Mouse (Mus musculus) limb, embryonic 12.5 days (tissue): ENCODE measurements around the gene Gm20388. TPM values are rescaled to one million over a fixed set of nuclear protein-coding genes. Genes with fewer than 3 reads are reported as not detected.

ENCODE experiments used
- ATAC-seq: fragments of 200-750 bp; cut with Nextera tagmentation; 2 replicates; pipeline ENCODE4 v1.8.0; 2017; ENCODE audit warnings: low read depth, moderate TSS enrichment; ENCODE audit not compliant: insufficient number of reproducible peaks, insufficient read depth, low FRiP score, low TSS enrichment
- H3K27ac ChIP-seq: fragments of 300-500 bp; sonication (generic); 2 replicates; pipeline ENCODE4 v1.5.1; 2016; ENCODE audit warnings: mild to moderate bottlenecking, moderate library complexity
- H3K27me3 ChIP-seq: fragments of 300-500 bp; sonication (generic); 2 replicates; pipeline ENCODE4 v1.6.1; 2016; ENCODE audit warnings: mild to moderate bottlenecking, moderate library complexity
- H3K36me3 ChIP-seq: fragments of 300-500 bp; sonication (generic); 2 replicates; pipeline ENCODE4 v1.6.1; 2016; ENCODE audit warnings: mild to moderate bottlenecking, moderate library complexity
- H3K4me1 ChIP-seq: fragments of 300-500 bp; sonication (generic); replicated peaks from 2 replicates; pipeline ENCODE4 v1.6.1; 2016
- H3K4me2 ChIP-seq: fragments of 300-500 bp; sonication (generic); 2 replicates; pipeline ENCODE4 v1.6.1; 2016; ENCODE audit warnings: mild to moderate bottlenecking, moderate library complexity
- H3K4me3 ChIP-seq: fragments of 300-500 bp; sonication (generic); replicated peaks from 2 replicates; pipeline ENCODE4 v1.5.1; 2016; ENCODE audit warnings: mild to moderate bottlenecking
- H3K9ac ChIP-seq: fragments of 300-500 bp; sonication (generic); replicated peaks from 2 replicates; pipeline ENCODE4 v1.6.1; 2016; ENCODE audit warnings: mild to moderate bottlenecking, moderate library complexity
- H3K9me3 ChIP-seq: fragments of 300-500 bp; sonication (generic); 2 replicates; pipeline ENCODE4 v1.6.1; 2016; ENCODE audit warnings: mild to moderate bottlenecking, moderate library complexity
- WGBS: fragments of 180-500 bp; shearing (Covaris S2); methylation state at CpG from one replicate; pipeline ENCODE4 v1.1.7; 2016; 5-methylcytosine and 5-hydroxymethylcytosine counted together
- polyA plus RNA-seq: library from polyadenylated mRNA; unstranded; fragments of >200 nt; fragmentation: Nextera tagmentation; extraction: Ambion mirVana; gene quantifications from 2 replicates; pipeline ENCODE4 v1.2.1, GENCODE M21; 2016

Gm20388 gene
- polyA plus RNA-seq, 1 experiment from 2014 or later = not detected

DNA sequence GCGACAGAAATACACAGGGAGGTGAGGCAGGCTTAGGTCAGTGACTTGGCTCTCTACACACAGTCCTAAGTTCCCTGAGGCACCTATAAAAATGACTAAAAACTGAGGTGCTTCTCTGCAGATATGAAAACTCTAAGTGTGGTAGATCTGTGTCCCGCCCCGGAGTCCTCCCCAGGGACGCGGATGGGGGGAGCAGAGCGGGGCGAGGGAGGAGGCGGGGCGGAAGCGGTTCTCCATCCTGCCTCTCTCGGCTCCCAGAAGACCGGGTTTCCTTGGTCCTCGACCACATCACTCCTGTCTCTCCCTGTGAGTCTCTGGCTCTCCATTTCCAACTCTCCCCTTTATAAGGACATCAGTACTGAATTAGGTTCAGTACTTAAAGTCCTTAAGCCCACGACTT, 2433.1 kb downstream of the Gm20388 start:
- Histone ChIP-seq H3K9me3 (no peaks in the 10 kb centered on the region), H3K27ac (no peak overlapping the region), H3K27me3 (peaks cover 63% of the 10 kb centered on the region), H3K36me3 (no peaks in the 10 kb centered on the region), H3K4me2 (peak overlapping the region; percentile 61), H3K4me3 (peak overlapping the region; percentile 28), H3K9ac (peak overlapping the region; percentile 35), H3K4me1 (peaks cover 21% of the 10 kb centered on the region)
- ATAC-seq = 0 out of 2 replicates have a peak, but pooled peaks have one; percentile 7
- WGBS = 0% methylated on average over 14 of the region's 14 CpGs

DNA sequence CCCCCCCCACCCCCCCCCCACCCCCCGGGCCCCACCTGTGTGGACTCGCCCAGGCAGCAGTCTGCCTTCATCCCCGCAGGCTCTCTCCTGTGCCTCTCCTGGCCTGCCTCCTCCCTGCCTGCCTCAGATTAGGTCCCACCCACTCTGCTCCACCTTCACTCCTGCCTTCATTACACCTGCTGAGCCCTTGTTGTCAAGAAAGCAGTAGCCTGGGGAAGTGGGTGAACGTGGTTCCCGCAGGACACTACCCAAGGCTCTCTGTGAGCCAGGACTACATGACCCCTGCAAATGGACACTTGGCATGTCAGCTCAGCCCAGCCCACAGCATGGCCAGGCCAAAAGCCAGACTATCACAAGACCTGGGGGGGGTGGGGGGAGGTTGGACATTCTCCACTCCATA, 2433.6 kb downstream of the Gm20388 start:
- H3K36me3 ChIP-seq = no peaks in the 10 kb centered on the region
- peaks cover 21% of the 10 kb centered on the region for H3K4me1 ChIP-seq
- H3K9ac ChIP-seq = peak overlapping the region; percentile 35; the same call in 1 of the 2 replicates
- 0% methylated on average over 2 of the region's 5 CpGs for WGBS
- H3K9me3 ChIP-seq = no peaks in the 10 kb centered on the region
- H3K27ac ChIP-seq = no peak overlapping the region
- peak; percentile 39; the same call in 1 of the 2 replicates for ATAC-seq
- peak overlapping the region; percentile 28 for H3K4me3 ChIP-seq
- H3K4me2 ChIP-seq = peak overlapping the region; percentile 61
- H3K27me3 ChIP-seq = peaks cover 59% of the 10 kb centered on the region

DNA sequence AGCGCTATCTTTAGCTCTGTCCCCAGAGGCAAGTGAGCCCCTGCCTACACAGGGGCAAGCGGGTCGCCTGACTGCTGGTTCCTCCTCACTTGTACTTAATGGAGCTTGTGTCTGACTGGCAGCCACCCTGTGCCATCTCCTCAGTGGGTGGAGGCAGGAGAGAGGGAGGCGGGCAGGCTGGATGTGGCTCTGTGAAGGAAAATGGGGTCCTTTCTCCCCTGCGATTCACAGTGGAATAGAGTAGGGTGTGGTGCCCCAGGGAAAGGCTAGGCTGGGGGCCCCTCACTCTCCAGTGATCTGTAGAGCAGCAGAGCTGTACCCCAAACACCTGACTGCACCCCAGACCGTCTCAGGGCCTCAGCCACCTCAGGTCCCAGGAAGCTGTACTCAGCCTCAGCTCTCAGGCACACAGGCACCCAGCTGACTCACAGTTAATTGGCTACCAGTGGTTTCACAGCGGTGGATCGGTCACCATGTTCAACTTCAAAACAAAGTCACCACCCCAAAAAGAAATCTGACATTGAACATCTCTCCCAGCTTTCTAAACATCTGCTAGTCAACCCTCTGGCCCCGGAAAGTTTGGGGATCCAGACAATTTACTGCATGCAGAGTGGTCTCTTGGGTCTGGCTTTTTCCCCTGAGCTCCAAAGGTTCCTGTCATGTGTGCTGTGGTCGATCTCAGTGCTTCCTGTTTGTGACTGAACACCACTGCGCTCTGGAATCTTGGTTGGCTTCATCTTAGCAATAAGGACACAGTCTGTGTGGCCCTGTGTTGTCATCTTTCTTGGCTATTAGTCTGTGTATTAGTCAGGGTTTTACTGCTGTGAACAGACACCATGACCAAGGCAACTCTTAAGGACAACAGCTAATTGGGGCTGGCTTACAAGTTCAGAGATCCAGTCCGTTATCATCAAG, 2434.8 kb downstream of the Gm20388 start:
- Histone ChIP-seq H3K36me3 (no peaks in the 10 kb centered on the region), H3K4me2 (no peak overlapping the region), H3K4me1 (peaks cover 24% of the 10 kb centered on the region), H3K27me3 (peaks cover 59% of the 10 kb centered on the region), H3K9me3 (no peaks in the 10 kb centered on the region), H3K27ac (no peak overlapping the region; the same call in 1 of the 2 replicates), H3K4me3 (no peak overlapping the region), H3K9ac (no peak overlapping the region)
- WGBS = 52% methylated on average over 12 of the region's 12 CpGs
- no peak for ATAC-seq

DNA sequence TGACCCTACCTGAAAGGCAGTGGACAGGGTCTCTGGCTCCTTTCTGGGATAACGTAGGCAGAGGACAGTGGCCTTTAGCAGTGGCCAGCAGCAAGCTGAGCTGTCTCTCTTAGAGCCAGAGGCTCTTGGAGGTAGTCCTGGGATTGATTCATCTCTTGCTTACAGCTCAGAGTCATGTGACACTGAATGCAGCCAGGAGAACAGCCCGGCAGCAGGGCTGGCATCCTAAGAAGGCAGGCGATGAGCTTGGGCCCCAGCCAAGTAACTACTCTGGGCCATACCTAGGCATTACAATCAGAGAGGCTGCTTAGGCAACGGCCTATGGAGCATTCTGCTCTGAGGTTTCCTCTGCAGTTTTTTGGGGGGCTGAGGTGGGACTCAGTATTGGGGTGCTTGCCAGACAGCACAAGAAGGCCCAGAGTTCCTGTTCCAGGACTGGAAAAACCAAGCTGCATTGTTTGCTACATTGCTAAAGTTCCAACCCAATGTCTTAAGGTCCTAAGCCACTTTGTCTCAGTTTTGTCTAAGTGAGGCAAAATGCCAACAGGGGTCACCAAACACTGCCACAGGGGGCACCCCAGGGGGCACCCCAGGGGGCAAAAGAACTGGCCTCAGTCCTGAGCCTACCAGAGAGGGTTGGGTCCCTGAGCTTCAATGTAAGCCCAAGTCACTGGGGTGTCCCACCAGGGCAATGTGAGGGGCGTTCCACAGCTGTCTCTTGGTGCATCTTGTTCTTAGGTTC, 2437.3 kb downstream of the Gm20388 start:
- Histone ChIP-seq H3K9ac (no peak overlapping the region), H3K4me1 (peaks cover 23% of the 10 kb centered on the region), H3K4me2 (no peak overlapping the region), H3K27me3 (peaks cover 51% of the 10 kb centered on the region), H3K27ac (no peak overlapping the region), H3K9me3 (no peaks in the 10 kb centered on the region), H3K4me3 (no peak overlapping the region), H3K36me3 (no peaks in the 10 kb centered on the region)
- WGBS = 77% methylated on average over 5 of the region's 5 CpGs
- ATAC-seq = no peak

DNA sequence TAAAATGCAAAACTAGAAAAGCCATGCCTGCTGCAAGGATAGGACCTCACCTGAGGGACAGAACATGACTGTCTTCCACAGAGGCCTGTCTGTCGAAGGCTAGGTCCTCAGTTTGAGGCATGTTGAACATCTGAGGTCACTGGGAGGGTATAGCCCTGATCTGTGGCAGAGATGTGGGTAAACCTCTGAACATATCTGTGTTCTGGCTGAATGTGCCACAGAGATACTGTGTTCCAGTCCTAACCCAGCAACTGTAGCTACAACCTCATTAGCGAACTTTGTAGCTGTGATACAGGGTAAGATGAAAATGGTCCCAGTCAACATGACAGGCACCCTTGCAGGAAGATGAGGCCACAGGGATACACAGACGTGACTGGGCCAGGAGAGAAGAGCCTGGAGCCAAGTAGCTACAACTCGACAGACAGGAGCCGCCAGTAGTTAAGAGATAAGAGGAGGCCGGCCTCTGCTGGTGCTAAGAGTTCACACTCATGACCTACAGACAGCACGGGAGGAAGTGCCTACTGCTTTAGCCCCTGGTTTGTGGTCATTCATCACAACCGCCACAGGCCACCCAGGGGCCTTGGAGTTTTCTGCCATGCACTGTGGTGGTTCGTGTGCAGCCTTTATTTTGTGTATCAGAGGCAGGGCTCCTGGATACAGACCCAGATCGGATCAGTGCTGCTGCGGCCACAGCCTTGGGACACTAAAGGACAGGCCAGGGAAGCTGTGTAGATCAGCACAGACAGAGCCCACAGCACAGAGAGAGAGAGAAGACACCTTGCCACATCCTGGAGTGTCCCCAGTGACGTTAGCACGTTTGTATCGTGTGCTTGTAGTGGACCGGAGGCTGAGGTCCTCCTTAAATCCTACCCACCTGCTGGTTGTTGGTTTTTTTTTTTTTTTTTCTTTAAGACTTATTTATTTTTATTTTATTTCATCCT, 2439.0 kb downstream of the Gm20388 start:
- Histone ChIP-seq H3K4me1 (peaks cover 6% of the 10 kb centered on the region; the same call in 1 of the 2 replicates), H3K36me3 (no peaks in the 10 kb centered on the region), H3K27ac (no peak overlapping the region), H3K4me2 (no peak overlapping the region), H3K9me3 (no peaks in the 10 kb centered on the region), H3K27me3 (peaks cover 35% of the 10 kb centered on the region), H3K9ac (no peak overlapping the region), H3K4me3 (no peak overlapping the region)
- no peak for ATAC-seq
- 27% methylated on average over 15 of the region's 15 CpGs for WGBS

- Histone ChIP-seq H3K4me2 (no peak overlapping the region), H3K27ac (no peak overlapping the region), H3K27me3 (peaks cover 27% of the 10 kb centered on the region), H3K4me3 (no peak overlapping the region), H3K4me1 (peaks cover 6% of the 10 kb centered on the region; the same call in 1 of the 2 replicates), H3K9ac (no peak overlapping the region), H3K36me3 (no peaks in the 10 kb centered on the region), H3K9me3 (no peaks in the 10 kb centered on the region)
- ATAC-seq = no peak
- 32% methylated on average over 11 of the region's 11 CpGs for WGBS
Measured at GRCm38 (mm10) chr8:122350309-122351089, 2439.9 kb downstream of the Gm20388 start.

DNA sequence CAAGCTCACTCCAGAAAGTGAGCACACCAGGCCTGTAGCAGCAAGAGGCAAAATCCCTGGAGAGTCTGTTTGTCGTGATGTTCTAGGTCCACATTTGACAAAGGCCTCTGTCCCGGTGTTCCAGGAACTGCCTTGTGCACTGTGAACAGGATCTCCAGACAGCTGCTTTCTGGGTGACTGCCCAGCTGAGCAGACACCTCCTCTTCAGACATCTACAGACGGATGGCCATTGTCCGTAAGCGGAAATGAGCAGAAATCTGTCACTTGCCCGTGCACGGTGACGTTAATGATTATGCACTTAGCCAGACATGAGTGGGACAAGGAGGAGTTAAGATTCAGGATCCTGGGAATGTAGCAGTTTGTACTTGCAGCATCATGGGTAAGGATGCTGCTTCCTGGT, 2443.5 kb downstream of the Gm20388 start:
- Histone ChIP-seq H3K27me3 (peaks cover 44% of the 10 kb centered on the region), H3K36me3 (no peaks in the 10 kb centered on the region), H3K4me2 (no peak overlapping the region), H3K4me1 (peaks cover 6% of the 10 kb centered on the region; the same call in 1 of the 2 replicates), H3K4me3 (no peak overlapping the region), H3K9me3 (no peaks in the 10 kb centered on the region), H3K27ac (no peak overlapping the region), H3K9ac (no peak overlapping the region)
- ATAC-seq = no peak
- WGBS = 92% methylated on average over 8 of the region's 8 CpGs

DNA sequence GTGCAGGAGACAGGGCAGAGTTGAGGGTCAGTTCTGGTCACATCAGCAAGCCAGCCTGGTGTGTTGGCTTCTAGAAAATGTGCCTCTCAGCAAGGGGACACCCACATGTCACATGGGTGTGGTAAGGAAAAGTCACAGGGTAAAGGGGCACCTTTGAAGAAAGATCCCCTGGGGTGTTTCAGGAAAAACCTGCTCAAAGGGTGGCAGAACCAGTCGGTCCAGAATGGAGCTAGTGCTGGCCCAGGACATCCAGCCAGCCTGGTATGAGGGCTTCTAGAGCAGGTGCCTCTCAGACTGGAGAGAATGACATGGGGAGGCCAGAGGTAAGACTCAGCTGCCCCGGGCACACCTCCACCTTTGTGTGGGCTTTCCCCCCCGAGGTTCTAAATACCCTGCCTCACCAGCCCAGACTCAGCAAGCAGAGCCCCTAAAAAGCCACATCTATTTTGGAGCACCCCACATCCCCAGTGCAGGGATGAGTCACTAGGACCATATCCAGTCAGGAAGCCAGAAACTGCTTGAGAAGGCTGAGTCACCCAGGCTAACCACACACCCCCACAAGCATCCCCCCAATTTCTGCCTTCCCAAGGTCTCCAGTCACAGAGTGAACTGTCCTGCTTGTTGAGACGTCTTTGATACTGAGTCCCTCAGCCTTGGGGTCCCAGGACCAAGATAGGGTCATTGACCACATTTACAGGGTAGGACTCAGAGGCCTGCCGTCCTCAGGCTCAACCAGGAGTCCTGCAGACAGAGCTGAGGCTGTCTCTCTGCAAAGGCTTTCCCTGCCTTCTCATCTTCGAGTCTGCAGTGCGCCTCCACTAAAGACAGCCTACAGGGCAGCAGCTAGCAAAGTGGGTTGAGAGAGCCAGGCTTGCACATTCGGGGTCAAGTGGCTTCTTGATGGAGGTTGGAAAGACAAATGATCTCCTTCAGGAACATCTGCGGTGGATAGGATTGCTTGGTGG, 2445.3 kb downstream of the Gm20388 start:
- Histone ChIP-seq H3K36me3 (no peaks in the 10 kb centered on the region), H3K4me2 (no peak overlapping the region), H3K9me3 (no peaks in the 10 kb centered on the region), H3K4me3 (no peak overlapping the region), H3K27ac (no peak overlapping the region), H3K9ac (no peak overlapping the region), H3K4me1 (no peaks in the 10 kb centered on the region), H3K27me3 (peaks cover 33% of the 10 kb centered on the region)
- WGBS = 65% methylated on average over 9 of the region's 9 CpGs
- no peak for ATAC-seq

DNA sequence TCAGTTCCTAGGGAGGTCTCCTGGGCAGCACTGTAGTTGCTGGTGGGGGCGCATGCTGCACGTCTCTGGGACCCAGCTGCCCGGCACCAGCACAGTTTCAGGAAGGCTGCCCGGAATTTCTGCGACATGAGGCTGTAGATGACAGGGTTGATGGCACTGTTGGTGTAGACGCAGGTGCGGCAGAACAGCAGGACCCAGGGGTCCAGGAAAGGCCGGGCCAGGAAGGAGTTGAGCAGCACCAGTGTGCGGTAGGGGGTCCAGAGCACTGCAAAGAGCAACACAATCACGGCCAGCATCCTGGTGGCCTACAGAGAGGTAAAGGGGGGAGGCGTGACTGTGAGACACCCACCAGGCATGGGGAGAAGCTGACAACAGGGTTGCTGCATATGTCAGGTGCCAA, 2446.6 kb downstream of the Gm20388 start:
- H3K4me2 ChIP-seq = no peak overlapping the region
- no peak for ATAC-seq
- H3K9ac ChIP-seq = no peak overlapping the region
- peaks cover 33% of the 10 kb centered on the region for H3K27me3 ChIP-seq
- H3K4me1 ChIP-seq = peaks cover 5% of the 10 kb centered on the region; the same call in 1 of the 2 replicates
- no peak overlapping the region for H3K4me3 ChIP-seq
- H3K27ac ChIP-seq = no peak overlapping the region
- no peaks in the 10 kb centered on the region for H3K9me3 ChIP-seq
- WGBS = 54% methylated on average over 11 of the region's 11 CpGs
- no peaks in the 10 kb centered on the region for H3K36me3 ChIP-seq
